Comparison of ENCODE assay signal across 17 mouse cellular contexts in the genomic region with DNA sequence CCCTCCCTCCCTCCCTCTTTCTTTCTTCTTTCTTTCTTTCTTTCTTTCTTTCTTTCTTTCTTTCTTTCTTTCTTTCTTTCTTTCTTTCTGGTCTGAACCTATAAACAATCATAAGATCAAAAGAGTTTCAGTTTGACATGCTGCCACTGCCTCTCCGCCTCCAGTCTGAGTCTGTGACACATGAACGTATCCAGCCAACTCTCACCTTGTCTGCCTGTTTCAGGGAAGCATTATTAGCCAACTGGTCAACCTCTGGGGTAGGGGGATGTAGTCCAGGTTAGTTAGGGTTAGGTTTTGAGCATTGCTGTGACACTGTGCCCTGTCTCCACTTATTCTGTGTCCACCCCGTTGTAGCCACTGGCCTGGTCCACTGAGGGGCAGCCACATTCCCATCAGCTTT.
"Had no signal": no experiment of that assay in that cellular context is flagged by ENCODE, and none has a peak within 500 bp of the region (broad histone marks: within the 10 kb centered on the region; RNA-seq: fewer than 3 reads in every experiment).

No protein-coding gene starts in this region.

- DNase-seq: gastrocnemius, postnatal 14 days; gastrocnemius, postnatal 36 days; heart, adult 11 months; heart, adult 2 months; heart, postnatal 14 days; heart, postnatal 4 days; kidney, adult 18-20 months; kidney, adult 8-10 months; kidney, postnatal 10 days; kidney, postnatal 36 days; layer of hippocampus, adult 9-11 months; liver; liver, embryonic 13.5 days; liver, postnatal 0 days had no signal

- ATAC-seq: hindbrain, embryonic 16.5 days; intestine, embryonic 15.5 days; intestine, postnatal 0 days; liver, postnatal 0 days had no signal
